ENCODE assay signal across 18 mouse cellular contexts in the genomic region with DNA sequence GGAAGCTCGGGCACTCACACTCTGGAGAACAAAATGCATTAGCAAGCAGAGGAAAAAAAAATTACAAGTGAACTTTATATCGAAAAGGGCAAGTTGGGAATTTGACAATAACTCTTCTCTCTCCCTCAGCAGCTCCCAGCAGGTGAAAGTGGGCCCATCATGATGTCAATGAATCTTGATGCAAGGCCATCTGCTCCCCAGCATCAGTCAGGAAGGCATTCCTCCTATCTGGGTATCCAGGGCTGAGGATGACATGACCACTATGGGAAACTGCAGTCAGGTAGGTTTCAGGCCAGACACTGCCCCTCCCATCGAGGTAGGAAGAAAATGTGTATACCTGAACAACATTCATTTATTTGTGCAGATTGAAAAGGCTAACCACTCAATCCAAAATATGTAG.
"Had no signal": no experiment of that assay in that cellular context is flagged by ENCODE, and none has a peak within 500 bp of the region (broad histone marks: within the 10 kb centered on the region; RNA-seq: fewer than 3 reads in every experiment).

No protein-coding gene starts in this region.

- H3K4me3 ChIP-seq: midbrain, embryonic 10.5 days; midbrain, embryonic 12.5 days; myocyte; neural tube, embryonic 13.5 days; neural tube, embryonic 15.5 days had no signal

- ATAC-seq: midbrain, embryonic 16.5 days had no signal

- DNase-seq: lung, embryonic 14.5 days; lung, postnatal 10 days; lung, postnatal 4 days; midbrain, embryonic 14.5 days; retina, postnatal 1 day; right cerebral cortex, adult 18-20 months; right cerebral cortex, postnatal 25 days; right cerebral cortex, postnatal 4 days; spleen, adult 18-20 months; thymus, adult 18-20 months; thymus, postnatal 14 days; thymus, postnatal 36 days had no signal

- H3K36me3 ChIP-seq: midbrain, embryonic 10.5 days; midbrain, embryonic 12.5 days; neural tube, embryonic 13.5 days; neural tube, embryonic 15.5 days had no signal

- H3K4me2 ChIP-seq: lung, embryonic 14.5 days; midbrain, embryonic 12.5 days; neural tube, embryonic 13.5 days; neural tube, embryonic 15.5 days had no signal

- H3K9me3 ChIP-seq: midbrain, embryonic 10.5 days; midbrain, embryonic 12.5 days; neural tube, embryonic 13.5 days; neural tube, embryonic 15.5 days had no signal

- H3K27ac ChIP-seq: midbrain, embryonic 10.5 days; midbrain, embryonic 12.5 days; neural tube, embryonic 13.5 days; neural tube, embryonic 15.5 days had no signal

- H3K27me3 ChIP-seq: midbrain, embryonic 12.5 days; neural tube, embryonic 13.5 days; neural tube, embryonic 15.5 days had no signal

- H3K9ac ChIP-seq: lung, embryonic 14.5 days; midbrain, embryonic 12.5 days; neural tube, embryonic 13.5 days; neural tube, embryonic 15.5 days had no signal
